Mouse (Mus musculus): Measurements from ENCODE around the gene Hhat. TPM values are rescaled to one million over a fixed set of nuclear protein-coding genes. Genes with fewer than 3 reads are reported as not detected.

Gene Hhat
- polyA plus RNA-seq, 2 experiments = 10.0 to 12.6 TPM

- no peak for DNase-seq (ENCODE audit: low spot score)
- Histone ChIP-seq H3K4me2 (replicated peaks; ENCODE audit: low read depth, low read length, severe bottlenecking) (no peak overlapping the region), H3K9ac (ENCODE audit: low read depth, low read length, severe bottlenecking) (no peak overlapping the region), H3K4me1 (ENCODE audit: control insufficient read depth, insufficient read depth, low read length) (peaks cover 14% of the 10 kb centered on the region), H3K9me3 (ENCODE audit: control insufficient read depth, low read length) (no peaks in the 10 kb centered on the region), H3K27me3 (ENCODE audit: control insufficient read depth, insufficient read depth, low read length) (no peaks in the 10 kb centered on the region), H3K27ac (replicated peaks; ENCODE audit: low read depth, low read length) (no peak overlapping the region), H3K36me3 (ENCODE audit: control insufficient read depth, insufficient read depth, low read length) (no peaks in the 10 kb centered on the region), H3K4me3 (replicated peaks; ENCODE audit: low read length) (no peak overlapping the region)
- 73% methylated on average over 2 of the region's 2 CpGs for WGBS
- TF ChIP-seq POLR2A (IDR thresholded peaks at IDR 0.05; ENCODE audit: borderline replicate concordance, extremely low read depth, insufficient read depth, insufficient read length) = no peak
- no peak for ATAC-seq (ENCODE audit: low FRiP score, low read depth)
Observed at GRCm38 (mm10) chr1:192447666-192448065, 323.4 kb downstream of the Hhat start.

Other genes with a start within 250 kb of the Hhat start
- gene Sertad4, start 84.5 kb upstream of the Hhat start, polyA plus RNA-seq (2012; rRNA removed) = 110 and 143 TPM in 2 replicates
- 84.7 and 96.9 TPM in 2 replicates for gene Sertad4, start 84.5 kb upstream of the Hhat start, polyA plus RNA-seq (2014; fragmentation: Nextera tagmentation; extraction: Ambion mirVana)